Mouse (Mus musculus) stomach, postnatal 0 days (tissue): Measurements from ENCODE around the gene Ascl4.

ENCODE experiments used
- CTCF ChIP-seq: IDR thresholded peaks from 2 replicates; pipeline ENCODE4 v1.5.1; 2016; ENCODE audit warnings: antibody characterized with exemption, low read depth, mild to moderate bottlenecking, moderate library complexity
- EP300 ChIP-seq: optimal IDR thresholded peaks from 2 replicates; pipeline ENCODE3; 2016; ENCODE audit warnings: antibody characterized with exemption

GRCm38 (mm10) chr10:85967411-85968156 is 40.1 kb downstream of the Ascl4 start:
- no peak for TF ChIP-seq EP300
- TF ChIP-seq CTCF = no peak
